Mouse (Mus musculus): ENCODE measurements around the gene Ccdc180.

The Ccdc180 gene

GRCm38 (mm10) chr4:45911256-45911655 lies 21.2 kb downstream of the Ccdc180 start:
- no peak for DNase-seq (ENCODE audit: low read depth, low spot score)

- no peak for DNase-seq (ENCODE audit: low read depth, low spot score)
Measured at GRCm38 (mm10) chr4:45911876-45912275, 21.8 kb downstream of the Ccdc180 start.

GRCm38 (mm10) chr4:45917091-45917490 lies 27.0 kb downstream of the Ccdc180 start:
- DNase-seq (ENCODE audit: low read depth, low spot score), result no peak

GRCm38 (mm10) chr4:45921663-45922435 lies 31.7 kb downstream of the Ccdc180 start:
- DNase-seq (ENCODE audit: low read depth, low spot score), result no peak

GRCm38 (mm10) chr4:45924011-45924410 lies 33.9 kb downstream of the Ccdc180 start:
- no peak for DNase-seq (ENCODE audit: low read depth, low spot score)

- DNase-seq (ENCODE audit: low read depth, low spot score), result no peak
Measured at GRCm38 (mm10) chr4:45928561-45928960, 38.5 kb downstream of the Ccdc180 start.

- DNase-seq (ENCODE audit: low read depth, low spot score), result peak; percentile 44
Measured at GRCm38 (mm10) chr4:45941628-45942044, 51.5 kb downstream of the Ccdc180 start.

- no peak for DNase-seq (ENCODE audit: low read depth, low spot score)
Measured at GRCm38 (mm10) chr4:45947729-45948128, 57.6 kb downstream of the Ccdc180 start.

- DNase-seq (ENCODE audit: low read depth, low spot score), result no peak
Measured at GRCm38 (mm10) chr4:45949109-45949848, 59.2 kb downstream of the Ccdc180 start.

- no peak for DNase-seq (ENCODE audit: low read depth, low spot score)
Measured at GRCm38 (mm10) chr4:45951830-45952229, 61.7 kb downstream of the Ccdc180 start.

GRCm38 (mm10) chr4:45953025-45953919 lies 63.2 kb downstream of the Ccdc180 start:
- no peak for DNase-seq (ENCODE audit: low read depth, low spot score)

GRCm38 (mm10) chr4:45955235-45955634 lies 65.1 kb downstream of the Ccdc180 start:
- DNase-seq (ENCODE audit: low read depth, low spot score), result no peak

GRCm38 (mm10) chr4:45956131-45956530 lies 66.0 kb downstream of the Ccdc180 start:
- DNase-seq (ENCODE audit: low read depth, low spot score), result no peak

GRCm38 (mm10) chr4:45956706-45957105 lies 66.6 kb downstream of the Ccdc180 start:
- no peak for DNase-seq (ENCODE audit: low read depth, low spot score)

- DNase-seq (ENCODE audit: low read depth, low spot score), result no peak
Measured at GRCm38 (mm10) chr4:45964771-45965439, 74.8 kb downstream of the Ccdc180 start, which contains the start of gene Tdrd7. Tdrd7 (plus strand) TSS chr4:45965334.

GRCm38 (mm10) chr4:45965737-45966447 lies 75.8 kb downstream of the Ccdc180 start:
- no peak for DNase-seq (ENCODE audit: low read depth, low spot score)

GRCm38 (mm10) chr4:45966716-45967115 lies 76.6 kb downstream of the Ccdc180 start:
- no peak for DNase-seq (ENCODE audit: low read depth, low spot score)

- DNase-seq (ENCODE audit: low read depth, low spot score), result no peak
Measured at GRCm38 (mm10) chr4:45967479-45968341, 77.6 kb downstream of the Ccdc180 start.

- no peak for DNase-seq (ENCODE audit: low read depth, low spot score)
Measured at GRCm38 (mm10) chr4:45969051-45969450, 78.9 kb downstream of the Ccdc180 start.
